Mouse (Mus musculus) embryonic facial prominence, embryonic 14.5 days (tissue): ENCODE measurements around the gene Rps26. TPM values are rescaled to one million over a fixed set of nuclear protein-coding genes. Genes with fewer than 3 reads are reported as not detected.
"Not testable (repeated sequence)": the region's sequence is repeated elsewhere in the genome, so short reads cannot be mapped to it uniquely, and the experiment has no call there.

Experiments used
- ATAC-seq: fragments of 200-750 bp; cut with Nextera tagmentation; 2 replicates; pipeline ENCODE4 v1.8.0; 2017; ENCODE audit warnings: low read depth, moderate number of reproducible peaks, moderate TSS enrichment
- DNase-seq: peaks from one replicate; pipeline ENCODE4 v3.0.0-alpha.2; 2015; ENCODE audit warnings: low spot score
- H3K27ac ChIP-seq: fragments of 300-500 bp; sonication (generic); replicated peaks from 2 replicates; pipeline ENCODE4 v1.5.1; 2014; ENCODE audit warnings: low read depth, mild to moderate bottlenecking, low read length, moderate library complexity
- H3K27me3 ChIP-seq: fragments of 300-500 bp; sonication (generic); replicated peaks from 2 replicates; pipeline ENCODE4 v1.6.1; 2014; ENCODE audit warnings: low read length; ENCODE audit not compliant: control insufficient read depth, insufficient read depth
- H3K36me3 ChIP-seq: fragments of 300-500 bp; sonication (generic); 2 replicates; pipeline ENCODE4 v1.6.1; 2014; ENCODE audit warnings: low read length, mixed read lengths; ENCODE audit not compliant: control insufficient read depth, insufficient read depth
- H3K4me1 ChIP-seq: fragments of 300-500 bp; sonication (generic); 2 replicates; pipeline ENCODE4 v1.6.1; 2014; ENCODE audit warnings: antibody characterized with exemption, low read length; ENCODE audit not compliant: control insufficient read depth, insufficient read depth
- H3K4me2 ChIP-seq: fragments of 300-500 bp; sonication (generic); 2 replicates; pipeline ENCODE4 v1.6.1; 2014; ENCODE audit warnings: low read depth, mild to moderate bottlenecking, low read length, moderate library complexity, mixed read lengths
- H3K4me3 ChIP-seq: fragments of 300-500 bp; sonication (generic); 2 replicates; pipeline ENCODE4 v1.5.1; 2014; ENCODE audit warnings: low read depth, mild to moderate bottlenecking, low read length
- H3K9ac ChIP-seq: fragments of 300-500 bp; sonication (generic); 2 replicates; pipeline ENCODE4 v1.6.1; 2014; ENCODE audit warnings: low read depth, mild to moderate bottlenecking, low read length, moderate library complexity, mixed read lengths
- H3K9me3 ChIP-seq: fragments of 300-500 bp; sonication (generic); 2 replicates; pipeline ENCODE4 v1.6.1; 2016; ENCODE audit warnings: low read length; ENCODE audit not compliant: control insufficient read depth
- WGBS: fragments of 180-500 bp; shearing (Covaris S2); extraction: QIAGEN DNeasy Blood & Tissue Kit; methylation state at CpG from one replicate; pipeline ENCODE4 v1.1.7; 2014; 5-methylcytosine and 5-hydroxymethylcytosine counted together
- polyA plus RNA-seq: library from polyadenylated mRNA; unstranded; fragments of >200 nt; fragmentation: Nextera tagmentation; extraction: Ambion mirVana; gene quantifications from 2 replicates; pipeline ENCODE4 v1.2.1, GENCODE M21; 2014

Gene Rps26
- polyA plus RNA-seq, 1 experiment from 2014 or later = 1,162 TPM

DNA sequence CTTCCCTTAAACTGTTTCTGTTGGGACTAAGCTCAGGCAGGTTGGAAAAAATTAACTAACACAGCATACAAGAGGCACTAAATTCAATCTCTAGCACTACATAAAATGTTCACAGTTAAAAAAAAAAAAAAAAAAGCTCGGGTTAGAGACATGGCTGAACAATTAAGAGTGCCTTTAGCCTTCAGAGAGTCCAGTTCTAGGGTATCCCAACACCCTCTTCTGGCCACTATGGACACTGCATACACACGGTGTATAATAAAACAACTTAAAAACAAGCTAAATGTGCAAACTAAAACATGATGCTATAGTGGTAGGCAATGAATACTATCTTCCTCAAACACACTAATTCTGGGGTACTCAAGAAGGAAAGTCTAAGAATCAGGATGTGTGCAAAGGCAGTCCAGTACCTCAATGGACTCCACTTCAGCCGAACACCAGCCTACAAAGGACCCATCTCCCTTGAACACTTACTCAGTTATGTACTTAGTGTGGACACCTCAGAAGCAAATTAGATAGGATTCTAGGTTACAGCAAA is 4.5 kb downstream of the Rps26 start:
- Histone ChIP-seq H3K36me3 (peaks cover 36% of the 10 kb centered on the region), H3K9ac (no peak overlapping the region), H3K4me1 (peaks cover 6% of the 10 kb centered on the region; the same call in 1 of the 2 replicates), H3K4me3 (no peak overlapping the region), H3K27ac (no peak overlapping the region; the same call in 1 of the 2 replicates), H3K9me3 (no peaks in the 10 kb centered on the region), H3K27me3 (no peaks in the 10 kb centered on the region), H3K4me2 (no peak overlapping the region)
- DNase-seq (no peak), ATAC-seq (no peak)
- WGBS = 68% methylated on average over 3 of the region's 3 CpGs

DNA sequence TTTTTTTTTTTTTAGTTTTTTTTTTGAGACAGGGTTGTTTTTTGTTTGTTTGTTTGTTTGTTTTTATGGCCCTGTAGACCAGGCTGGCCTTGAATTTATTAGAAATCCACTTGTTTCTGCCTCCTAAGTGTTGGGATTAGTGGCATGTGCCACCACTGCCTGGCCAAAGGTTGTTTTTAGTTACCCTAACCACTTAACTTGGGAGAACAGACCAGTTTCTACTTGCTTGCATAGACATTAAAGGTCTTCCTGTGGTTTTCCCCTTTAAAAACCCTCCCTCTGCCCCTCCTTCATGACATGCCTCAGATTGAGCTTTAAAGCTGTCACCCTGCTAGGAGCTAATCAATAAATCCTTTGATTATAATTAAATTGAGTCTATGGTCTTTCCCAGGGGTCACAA is 6.3 kb downstream of the Rps26 start:
- Histone ChIP-seq H3K36me3 (peaks cover 32% of the 10 kb centered on the region), H3K4me2 (no peak overlapping the region), H3K27me3 (no peaks in the 10 kb centered on the region), H3K9me3 (no peaks in the 10 kb centered on the region), H3K27ac (no peak overlapping the region), H3K4me3 (no peak overlapping the region), H3K9ac (no peak overlapping the region), H3K4me1 (peaks cover 4% of the 10 kb centered on the region; the same call in 1 of the 2 replicates)
- ATAC-seq = no peak
- no peak for DNase-seq

DNA sequence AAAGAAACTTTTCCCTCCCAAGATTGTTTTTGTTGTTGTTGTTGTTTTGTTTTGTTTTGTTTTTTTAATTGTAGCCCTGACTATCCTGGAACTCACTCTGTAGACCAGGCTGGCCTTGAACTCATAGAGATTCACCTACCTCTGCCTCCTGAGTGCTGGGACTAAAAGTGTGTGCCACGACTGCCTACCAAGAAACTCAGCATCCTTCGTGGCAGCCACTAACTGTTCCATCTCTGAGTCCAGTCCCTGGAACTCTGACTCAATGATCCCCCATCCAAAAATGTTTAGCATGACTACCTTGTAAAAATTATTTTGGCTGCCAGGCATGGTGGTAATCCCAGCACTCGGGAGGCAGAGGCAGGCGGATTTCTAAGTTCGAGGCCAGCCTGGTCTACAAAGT is 7.4 kb downstream of the Rps26 start:
- not testable (repeated sequence) for H3K9ac ChIP-seq, H3K4me2 ChIP-seq, DNase-seq, H3K9me3 ChIP-seq, ATAC-seq, H3K27ac ChIP-seq, H3K27me3 ChIP-seq, H3K4me3 ChIP-seq, H3K4me1 ChIP-seq
- WGBS = 89% methylated on average over 5 of the region's 5 CpGs
- H3K36me3 ChIP-seq = peaks cover 22% of the 10 kb centered on the region

DNA sequence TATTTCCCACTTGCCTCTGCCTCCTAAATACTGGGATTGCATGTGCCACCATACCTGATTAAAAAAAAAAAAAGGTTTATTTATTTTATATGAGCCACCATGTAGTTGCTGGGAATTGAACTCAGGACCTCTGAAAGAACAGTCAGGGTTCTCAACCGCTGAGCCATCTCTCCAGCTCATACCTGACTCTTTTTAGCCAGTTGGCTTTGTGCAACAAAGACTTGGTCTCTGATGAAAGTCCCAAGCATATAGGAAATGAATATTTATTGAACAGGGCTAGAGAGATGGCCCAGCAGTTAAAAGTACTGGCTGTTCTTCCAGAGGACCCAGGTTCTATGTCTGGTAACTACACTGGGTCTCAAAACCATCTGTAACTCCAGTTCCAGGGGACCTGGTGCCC is 8.0 kb downstream of the Rps26 start:
- no peak overlapping the region for H3K4me3 ChIP-seq
- no peak for ATAC-seq

GRCm38 (mm10) chr10:128615798-128616448 is 10.6 kb downstream of the Rps26 start:
- not testable (repeated sequence) for DNase-seq, H3K27ac ChIP-seq, H3K4me1 ChIP-seq, H3K36me3 ChIP-seq, H3K9me3 ChIP-seq, H3K27me3 ChIP-seq, H3K9ac ChIP-seq, H3K4me2 ChIP-seq, H3K4me3 ChIP-seq, ATAC-seq
- WGBS = 87% methylated on average over 6 of the region's 7 CpGs

More for the DNA sequence above, 8.0 kb downstream of the Rps26 start:
- no peaks in the 10 kb centered on the region for H3K4me1 ChIP-seq
- H3K9ac ChIP-seq = no peak overlapping the region
- DNase-seq = no peak
- no peaks in the 10 kb centered on the region for H3K9me3 ChIP-seq
- H3K36me3 ChIP-seq = peaks cover 16% of the 10 kb centered on the region
- H3K27ac ChIP-seq = no peak overlapping the region
- H3K4me2 ChIP-seq = no peak overlapping the region
- no peaks in the 10 kb centered on the region for H3K27me3 ChIP-seq
- 89% methylated on average over 1 of the region's 1 CpGs for WGBS

- H3K36me3 ChIP-seq = no peaks in the 10 kb centered on the region
- no peak overlapping the region for H3K4me2 ChIP-seq
- no peak overlapping the region for H3K4me3 ChIP-seq
- ATAC-seq = no peak
- no peak overlapping the region for H3K27ac ChIP-seq
- DNase-seq = no peak
- H3K9me3 ChIP-seq = no peaks in the 10 kb centered on the region
- no peak overlapping the region for H3K9ac ChIP-seq
- no peaks in the 10 kb centered on the region for H3K27me3 ChIP-seq
- 59% methylated on average over 3 of the region's 3 CpGs for WGBS
- H3K4me1 ChIP-seq = no peaks in the 10 kb centered on the region
These were observed 11.6 kb downstream of the Rps26 start for GRCm38 (mm10) chr10:128614934-128615333.

GRCm38 (mm10) chr10:128613820-128614219 is 12.7 kb downstream of the Rps26 start:
- H3K9ac ChIP-seq, ATAC-seq, H3K27ac ChIP-seq, H3K9me3 ChIP-seq, H3K4me3 ChIP-seq, H3K36me3 ChIP-seq, H3K4me2 ChIP-seq, H3K27me3 ChIP-seq, DNase-seq, H3K4me1 ChIP-seq: not testable (repeated sequence)
- WGBS = 60% methylated on average over 4 of the region's 4 CpGs

- no peak overlapping the region for H3K27ac ChIP-seq
- H3K27me3 ChIP-seq = no peaks in the 10 kb centered on the region
- DNase-seq (no peak), ATAC-seq (0 out of 2 replicates have a peak, but pooled peaks have one; percentile 18)
- H3K36me3 ChIP-seq = no peaks in the 10 kb centered on the region
- WGBS = 41% methylated on average over 6 of the region's 6 CpGs
- H3K4me2 ChIP-seq = 0 out of 2 replicates have a peak overlapping the region, but pooled peaks have one; percentile 27
- no peak overlapping the region for H3K4me3 ChIP-seq
- no peaks in the 10 kb centered on the region for H3K4me1 ChIP-seq
- H3K9me3 ChIP-seq = no peaks in the 10 kb centered on the region
- H3K9ac ChIP-seq = no peak overlapping the region; the same call in 1 of the 2 replicates
These were observed 13.4 kb downstream of the Rps26 start for GRCm38 (mm10) chr10:128613154-128613440.
